Mouse (Mus musculus): Measurements from ENCODE around the gene Ttc24. TPM values are rescaled to one million over a fixed set of nuclear protein-coding genes. Genes with fewer than 3 reads are reported as not detected.
A peak's percentile ranks its signal among the peaks of the same experiment; 100 is the strongest.

The Ttc24 gene
- polyA plus RNA-seq, 1 experiment from 2014 or later = not detected

DNA sequence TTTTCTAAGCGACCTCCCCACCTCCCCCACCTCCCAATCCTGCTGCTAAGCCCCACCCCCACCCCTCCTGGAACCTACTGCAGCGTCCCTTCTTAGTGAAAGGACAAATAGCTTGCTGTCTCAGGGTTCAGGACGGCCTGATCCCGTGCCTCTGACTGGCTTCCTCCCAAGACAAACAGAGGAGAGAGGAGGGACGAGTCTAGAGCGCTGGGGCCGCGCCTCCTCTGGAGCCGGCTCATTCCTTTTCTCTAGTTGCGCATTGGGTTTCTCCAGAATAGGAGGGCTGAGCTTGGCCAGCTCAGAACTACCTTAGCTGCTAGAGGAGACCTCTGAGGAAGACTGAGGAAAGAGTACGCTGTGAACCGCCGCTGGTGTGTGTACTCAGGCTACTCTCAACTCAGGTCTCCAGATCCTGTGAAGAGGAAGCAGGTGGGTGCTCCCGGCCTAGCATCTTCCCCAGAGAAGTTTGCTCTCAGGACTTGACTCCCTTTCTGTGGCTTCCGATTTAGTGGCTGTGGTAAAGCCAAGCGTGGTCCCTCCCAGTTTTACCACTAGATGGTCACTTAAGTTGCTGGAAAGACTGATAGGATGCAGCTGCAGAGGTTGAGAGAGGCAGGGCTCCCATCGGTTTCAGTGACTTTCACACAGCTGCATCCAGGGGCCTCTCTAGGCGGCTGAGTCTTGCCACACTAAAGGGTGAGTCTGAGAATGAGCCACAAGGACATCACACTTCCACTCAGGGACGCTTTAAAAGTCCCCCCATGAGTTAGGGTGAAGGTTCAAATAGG is 47.3 kb downstream of the Ttc24 start:
- H3K9ac ChIP-seq = no peak overlapping the region
- peaks cover 8% of the 10 kb centered on the region; the same call in 1 of the 2 replicates for H3K4me1 ChIP-seq
- no peak overlapping the region for H3K27ac ChIP-seq
- H3K36me3 ChIP-seq = no peaks in the 10 kb centered on the region
- 16% methylated on average over 19 of the region's 19 CpGs for WGBS
- 0 out of 2 replicates have a peak, but pooled peaks have one; percentile 22 for ATAC-seq (ENCODE audit: insufficient read depth, low FRiP score, low read depth)
- peak overlapping the region; percentile 25; the same call in 1 of the 2 replicates for H3K4me2 ChIP-seq
- no peak overlapping the region for H3K4me3 ChIP-seq (replicated peaks)
- H3K27me3 ChIP-seq (replicated peaks) = peaks cover 29% of the 10 kb centered on the region
- no peaks in the 10 kb centered on the region for H3K9me3 ChIP-seq

GRCm38 (mm10) chr3:88027434-88028186 is 50.5 kb downstream of the Ttc24 start, which contains the start of gene Hapln2:
TSS of gene Hapln2 (minus strand) at chr3:88027583.
- WGBS = 54% methylated on average over 5 of the region's 5 CpGs
- no peak within 1 kb of the TSS for H3K4me2 ChIP-seq
- no peak within 1 kb of the TSS for H3K27ac ChIP-seq
- H3K9ac ChIP-seq = no peak within 1 kb of the TSS
- no peak for ATAC-seq (ENCODE audit: insufficient read depth, low FRiP score, low read depth)
- peaks cover 53% of the 10 kb centered on the region for H3K27me3 ChIP-seq (replicated peaks)
- H3K36me3 ChIP-seq = no peaks in the 10 kb centered on the region
- no peak within 1 kb of the TSS for H3K4me3 ChIP-seq (replicated peaks)
- no peaks in the 10 kb centered on the region for H3K9me3 ChIP-seq
- peaks cover 20% of the 10 kb centered on the region for H3K4me1 ChIP-seq

DNA sequence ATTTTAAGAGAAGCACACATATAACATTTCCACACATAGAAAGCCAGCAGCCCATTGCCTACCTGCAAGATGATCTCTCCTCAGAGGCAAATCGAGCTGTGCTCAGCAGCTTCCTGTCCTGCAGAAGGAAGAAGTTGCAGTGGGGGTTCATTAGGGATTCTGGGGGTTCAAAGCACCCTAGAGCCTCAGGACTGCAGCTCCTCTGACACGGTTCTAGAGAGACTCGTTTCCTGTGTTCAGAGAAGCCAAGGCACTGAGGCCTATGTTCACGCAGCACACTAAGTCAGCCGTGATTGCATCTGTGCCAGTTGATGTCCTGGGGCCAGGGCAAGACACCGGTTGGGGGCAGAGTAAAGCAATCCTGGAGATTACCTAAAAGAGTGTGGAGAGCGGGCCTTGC is 51.3 kb downstream of the Ttc24 start:
- no peak for ATAC-seq (ENCODE audit: insufficient read depth, low FRiP score, low read depth)
- no peak overlapping the region for H3K4me3 ChIP-seq (replicated peaks)
- H3K36me3 ChIP-seq = no peaks in the 10 kb centered on the region
- no peak overlapping the region for H3K27ac ChIP-seq
- H3K4me1 ChIP-seq = peaks cover 24% of the 10 kb centered on the region
- H3K9me3 ChIP-seq = no peaks in the 10 kb centered on the region
- no peak overlapping the region for H3K9ac ChIP-seq
- peaks cover 57% of the 10 kb centered on the region for H3K27me3 ChIP-seq (replicated peaks)
- no peak overlapping the region for H3K4me2 ChIP-seq
- WGBS = 60% methylated on average over 7 of the region's 7 CpGs

- under 1% methylated on average over 71 of the region's 81 CpGs for WGBS
- peak; percentile 75 for ATAC-seq (ENCODE audit: insufficient read depth, low FRiP score, low read depth)
- H3K9ac ChIP-seq = peak overlapping the region; percentile 32; the same call in 1 of the 2 replicates
Observed at GRCm38 (mm10) chr3:88023192-88024074, 54.7 kb downstream of the Ttc24 start.

DNA sequence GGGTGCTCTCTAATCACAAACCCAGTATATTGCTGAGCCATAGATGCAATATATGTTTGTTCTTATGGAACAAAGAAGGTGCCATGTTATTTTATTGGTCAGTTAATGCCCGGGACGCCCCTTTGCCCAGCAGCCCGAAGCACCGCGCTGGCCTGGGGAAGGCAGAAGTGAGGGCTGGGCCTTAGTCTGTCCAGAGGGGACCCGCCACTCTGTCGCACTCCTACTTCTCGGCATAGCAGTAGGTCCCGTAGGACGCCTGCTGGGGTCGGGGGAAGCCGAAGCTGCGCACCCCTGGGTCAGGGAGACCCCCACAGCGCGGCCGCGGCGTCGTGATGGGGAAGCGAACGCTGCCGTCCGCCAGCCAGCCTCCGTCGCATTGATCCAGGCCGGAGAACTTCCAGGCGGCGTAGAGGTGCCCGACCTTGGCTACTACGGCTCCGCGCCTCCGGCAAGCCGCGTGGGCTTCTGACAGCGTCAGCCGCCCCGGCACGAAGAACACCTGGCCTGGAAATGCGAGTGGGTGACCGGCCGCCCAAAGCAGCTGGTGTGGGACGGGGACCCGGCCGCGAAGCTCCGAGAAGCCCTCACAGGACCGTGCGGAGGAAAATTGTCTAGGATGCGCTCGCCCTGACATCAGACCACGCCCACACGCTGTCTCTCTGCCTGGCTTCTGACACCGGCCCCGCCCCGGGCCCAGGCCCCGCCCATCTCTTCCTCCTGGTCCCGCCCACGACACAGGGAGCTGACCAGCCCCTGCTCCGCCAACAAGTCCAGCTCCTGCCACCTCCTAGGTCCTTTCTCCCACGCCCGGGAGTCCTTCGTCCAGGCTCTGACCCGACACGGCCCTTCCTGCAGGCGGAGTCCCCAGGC is 55.5 kb downstream of the Ttc24 start:
- Histone ChIP-seq H3K36me3 (no peaks in the 10 kb centered on the region), H3K27ac (no peak overlapping the region), H3K9ac (peak overlapping the region; percentile 32; the same call in 1 of the 2 replicates), H3K4me2 (peak overlapping the region; percentile 100), H3K4me3 (replicated peaks) (peak overlapping the region; percentile 54), H3K4me1 (peaks cover 16% of the 10 kb centered on the region), H3K27me3 (replicated peaks) (peaks cover 63% of the 10 kb centered on the region), H3K9me3 (no peaks in the 10 kb centered on the region)
- WGBS = 2% methylated on average over 62 of the region's 66 CpGs
- peak; percentile 90 for ATAC-seq (ENCODE audit: insufficient read depth, low FRiP score, low read depth)

More at GRCm38 (mm10) chr3:88023192-88024074, 54.7 kb downstream of the Ttc24 start:
- peak overlapping the region; percentile 100 for H3K4me2 ChIP-seq
- H3K4me3 ChIP-seq (replicated peaks) = peak overlapping the region; percentile 54
- H3K9me3 ChIP-seq = no peaks in the 10 kb centered on the region
- H3K36me3 ChIP-seq = no peaks in the 10 kb centered on the region
- no peak overlapping the region for H3K27ac ChIP-seq
- peaks cover 16% of the 10 kb centered on the region for H3K4me1 ChIP-seq
- peaks cover 59% of the 10 kb centered on the region for H3K27me3 ChIP-seq (replicated peaks)

Other genes starting within 250 kb of the Ttc24 start
- 0.21 and 0.30 TPM in 2 replicates for gene Sh2d2a, start 231.5 kb downstream of the Ttc24 start, polyA plus RNA-seq (2015; fragmentation: Nextera tagmentation; extraction: Ambion mirVana)
- 11.3 and 12.7 TPM in 2 replicates for gene Prcc, start 192.7 kb downstream of the Ttc24 start, polyA plus RNA-seq (2015; fragmentation: Nextera tagmentation; extraction: Ambion mirVana)
- 238 and 249 TPM in 2 replicates for gene Hdgf, start 172.0 kb downstream of the Ttc24 start, polyA plus RNA-seq (2015; fragmentation: Nextera tagmentation; extraction: Ambion mirVana)
- gene Mrpl24, start 158.8 kb downstream of the Ttc24 start, polyA plus RNA-seq (2015; fragmentation: Nextera tagmentation; extraction: Ambion mirVana) = 76.4 and 78.2 TPM in 2 replicates
- gene Isg20l2, start 148.0 kb downstream of the Ttc24 start, polyA plus RNA-seq (2015; fragmentation: Nextera tagmentation; extraction: Ambion mirVana) = 45.8 and 48.1 TPM in 2 replicates
- gene Rrnad1, start 147.6 kb downstream of the Ttc24 start, polyA plus RNA-seq (2015; fragmentation: Nextera tagmentation; extraction: Ambion mirVana) = 16.2 and 17.6 TPM in 2 replicates
- 17.2 and 20.0 TPM in 2 replicates for gene Crabp2, start 129.6 kb downstream of the Ttc24 start, polyA plus RNA-seq (2015; fragmentation: Nextera tagmentation; extraction: Ambion mirVana)
- 18.6 and 19.1 TPM in 2 replicates for gene Nes, start 107.2 kb downstream of the Ttc24 start, polyA plus RNA-seq (2015; fragmentation: Nextera tagmentation; extraction: Ambion mirVana)
- 0.17 and 0.23 TPM in 2 replicates for gene Bcan, start 78.1 kb downstream of the Ttc24 start, polyA plus RNA-seq (2015; fragmentation: Nextera tagmentation; extraction: Ambion mirVana)
- gene Hapln2, start 50.7 kb downstream of the Ttc24 start, polyA plus RNA-seq (2015; fragmentation: Nextera tagmentation; extraction: Ambion mirVana) = 0.18 TPM in 1 of 2 replicates, not detected in the other
- gene Gpatch4, start 35.2 kb downstream of the Ttc24 start, polyA plus RNA-seq (2015; fragmentation: Nextera tagmentation; extraction: Ambion mirVana) = 33.7 and 35.0 TPM in 2 replicates
- gene Naxe, start 19.8 kb downstream of the Ttc24 start, polyA plus RNA-seq (2015; fragmentation: Nextera tagmentation; extraction: Ambion mirVana) = 156 and 163 TPM in 2 replicates
- 16.0 and 18.7 TPM in 2 replicates for gene Iqgap3, start 3.7 kb upstream of the Ttc24 start, polyA plus RNA-seq (2015; fragmentation: Nextera tagmentation; extraction: Ambion mirVana)
- gene Mef2d, start 64.1 kb upstream of the Ttc24 start, polyA plus RNA-seq (2015; fragmentation: Nextera tagmentation; extraction: Ambion mirVana) = 17.7 and 19.9 TPM in 2 replicates
- gene Rhbg, start 176.4 kb upstream of the Ttc24 start, polyA plus RNA-seq (2015; fragmentation: Nextera tagmentation; extraction: Ambion mirVana) = 4.2 and 8.2 TPM in 2 replicates
- gene Gm38392, start 208.9 kb upstream of the Ttc24 start, polyA plus RNA-seq (2015; fragmentation: Nextera tagmentation; extraction: Ambion mirVana) = 0.35 and 1.4 TPM in 2 replicates
- gene Tsacc, start 218.7 kb upstream of the Ttc24 start, polyA plus RNA-seq (2015; fragmentation: Nextera tagmentation; extraction: Ambion mirVana) = 13.4 and 14.0 TPM in 2 replicates
- 451 and 489 TPM in 2 replicates for gene Cct3, start 218.8 kb upstream of the Ttc24 start, polyA plus RNA-seq (2015; fragmentation: Nextera tagmentation; extraction: Ambion mirVana)
- 182 and 197 TPM in 2 replicates for gene Glmp, start 246.7 kb upstream of the Ttc24 start, polyA plus RNA-seq (2015; fragmentation: Nextera tagmentation; extraction: Ambion mirVana)

Measured in stomach, embryonic 15.5 days (tissue).